Mouse (Mus musculus) A20 (cell line): Measurements from ENCODE around the gene Slc25a45.
"Not testable (repeated sequence)": the region's sequence is repeated elsewhere in the genome, so short reads cannot be mapped to it uniquely, and the experiment has no call there.

ENCODE experiments used
- DNase-seq: peaks from one replicate; pipeline ENCODE4 v3.0.0-alpha.2; 2011; ENCODE audit warnings: low read depth, low spot score

Slc25a45 gene

GRCm38 (mm10) chr19:5851481-5851971 is 26.1 kb upstream of the Slc25a45 start:
- no peak for DNase-seq

- no peak for DNase-seq
These were observed 25.4 kb upstream of the Slc25a45 start for GRCm38 (mm10) chr19:5852035-5852722.

DNA sequence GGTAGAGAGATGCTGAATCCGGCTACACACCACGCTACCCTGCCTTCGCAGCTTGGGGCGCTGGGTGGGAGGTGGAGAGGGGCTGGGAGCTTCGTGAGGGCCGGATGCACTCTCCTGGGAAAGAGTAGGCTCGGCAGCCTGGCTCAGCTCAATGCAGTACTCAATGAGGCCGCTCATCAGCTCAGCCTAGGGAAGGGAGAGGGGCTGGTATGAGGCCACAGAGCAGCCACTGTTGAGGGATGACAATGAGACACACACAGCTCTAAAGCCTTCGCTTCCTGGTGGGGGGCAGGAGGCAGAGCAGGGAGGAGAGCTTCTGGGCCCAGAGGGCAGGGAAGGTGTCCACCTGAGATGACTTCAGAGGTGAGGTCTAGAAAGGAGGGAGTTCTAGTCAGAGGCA is 21.0 kb upstream of the Slc25a45 start:
- no peak for DNase-seq

GRCm38 (mm10) chr19:5862335-5863085 is 15.1 kb upstream of the Slc25a45 start:
- DNase-seq, result peak; percentile 15

- DNase-seq, result no peak
These were observed 13.8 kb upstream of the Slc25a45 start for GRCm38 (mm10) chr19:5863776-5864175.

DNA sequence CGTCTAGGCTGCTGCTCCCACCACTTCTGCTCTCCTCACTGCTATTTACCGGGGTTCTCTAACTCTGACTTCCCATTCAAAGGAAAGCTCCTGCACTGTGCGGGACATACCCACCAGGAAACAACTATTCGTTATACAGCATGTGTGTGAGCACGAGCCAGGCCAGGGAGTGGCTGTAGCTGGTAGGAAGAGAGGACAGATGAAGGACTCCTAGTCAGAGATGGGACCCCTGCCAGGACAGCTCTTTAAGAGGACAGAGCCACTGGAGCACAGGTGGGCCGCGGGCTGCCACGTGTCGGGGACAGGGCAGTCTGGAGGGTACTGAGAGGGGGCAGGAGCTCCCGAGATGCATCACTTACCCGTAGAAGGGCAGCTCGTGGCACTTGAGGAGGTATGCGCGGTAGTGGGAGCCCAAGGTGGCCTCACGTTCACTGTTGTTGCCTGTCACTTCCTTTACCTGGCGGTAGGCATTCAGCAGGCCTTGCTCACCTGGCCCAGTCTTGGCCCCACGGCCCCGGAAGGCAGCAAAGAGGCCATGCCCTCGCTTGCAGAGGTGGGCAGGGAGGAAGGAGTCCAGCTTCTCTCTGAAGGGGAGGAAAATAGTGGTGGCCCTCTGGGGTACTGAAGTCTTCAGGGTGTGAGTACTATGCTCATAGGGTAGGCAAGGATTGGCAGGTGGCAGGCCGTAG is 12.8 kb upstream of the Slc25a45 start:
- DNase-seq, result no peak

GRCm38 (mm10) chr19:5868096-5868495 is 9.5 kb upstream of the Slc25a45 start:
- DNase-seq, result no peak

- DNase-seq, result no peak
These were observed 6.3 kb upstream of the Slc25a45 start for GRCm38 (mm10) chr19:5871273-5871672.

GRCm38 (mm10) chr19:5871683-5872082 is 5.9 kb upstream of the Slc25a45 start:
- no peak for DNase-seq

- DNase-seq, result no peak
These were observed 5.1 kb upstream of the Slc25a45 start for GRCm38 (mm10) chr19:5872528-5872927.

- DNase-seq, result no peak
These were observed 4.6 kb upstream of the Slc25a45 start for GRCm38 (mm10) chr19:5872931-5873556.

DNA sequence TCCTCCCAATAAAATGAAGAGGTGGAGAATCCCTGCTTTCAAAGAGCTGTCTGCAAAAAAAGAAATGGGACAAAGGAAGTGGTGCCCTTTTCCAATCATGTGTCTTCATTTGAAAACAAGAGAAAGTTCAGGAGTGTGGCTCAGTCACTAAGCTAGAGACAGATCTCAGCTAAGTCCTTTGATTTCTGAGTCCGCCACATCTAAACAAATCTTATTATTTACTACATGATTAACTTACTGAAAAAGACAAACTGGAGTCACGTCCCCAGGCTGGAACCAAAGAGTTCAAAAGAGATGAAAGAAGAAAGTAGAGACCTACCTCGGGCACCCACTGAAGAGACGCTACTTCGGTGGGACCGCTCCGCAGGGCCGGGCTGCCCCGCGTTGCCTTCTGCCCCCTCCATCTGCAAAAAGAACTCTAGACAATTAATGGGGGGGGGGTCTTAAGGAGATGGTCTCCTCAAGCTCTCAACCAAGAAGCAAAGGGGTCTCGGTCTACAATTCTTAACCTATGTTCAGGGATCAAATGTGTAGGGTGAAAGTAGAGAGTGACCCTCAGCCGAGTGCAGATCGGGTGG is 3.1 kb upstream of the Slc25a45 start:
- no peak for DNase-seq

DNA sequence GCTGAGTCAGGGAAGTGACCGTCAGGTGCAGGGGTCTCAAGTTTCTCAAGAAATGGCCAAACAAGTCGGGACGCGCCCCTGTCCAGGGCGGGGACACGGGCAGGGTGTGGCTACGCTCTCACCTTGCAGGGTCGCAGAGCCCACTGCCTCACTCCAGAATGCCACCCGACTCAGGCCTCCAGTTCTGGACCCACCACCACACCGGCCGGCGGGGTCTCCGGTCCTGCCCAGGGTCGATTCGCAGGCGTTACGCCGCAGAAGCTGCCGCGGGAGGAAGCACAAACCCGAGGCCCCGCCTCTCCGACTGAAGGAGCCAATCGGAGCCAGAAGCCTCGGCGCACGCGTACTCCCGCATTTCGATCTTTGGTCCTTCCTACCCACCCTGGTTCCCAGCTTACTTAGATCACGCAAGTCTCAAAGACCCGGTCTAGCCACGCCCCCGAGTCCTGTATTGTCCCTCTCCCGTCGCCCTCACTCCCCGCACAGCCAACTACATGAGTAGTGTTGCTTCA is 2.6 kb upstream of the Slc25a45 start, which contains the start of gene Frmd8:
TSS of gene Frmd8 (minus strand) at position 306 of the 512 bp plus-strand sequence.
- peak; percentile 95 for DNase-seq

DNA sequence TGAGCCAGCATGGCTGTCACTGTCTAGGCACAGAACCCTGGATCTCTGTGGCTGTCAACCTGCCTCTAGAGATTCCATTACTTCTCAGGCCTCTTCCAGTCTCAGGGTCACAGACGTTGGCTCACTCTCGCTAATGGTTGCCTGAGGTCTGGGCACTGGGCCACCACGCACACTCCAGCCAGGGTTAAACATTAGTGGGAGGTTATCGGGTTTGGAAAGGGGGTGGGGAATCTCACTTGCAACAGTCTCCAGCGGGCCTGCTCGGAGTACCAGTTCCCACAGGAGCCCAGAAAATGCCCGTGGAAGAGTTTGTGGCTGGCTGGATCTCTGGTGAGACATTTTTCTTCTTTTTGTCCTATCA is 734 bp downstream of the Slc25a45 start:
- no peak for DNase-seq

- no peak for DNase-seq
These were observed 1.3 kb downstream of the Slc25a45 start for GRCm38 (mm10) chr19:5878916-5879315.

GRCm38 (mm10) chr19:5879735-5880134 is 2.1 kb downstream of the Slc25a45 start:
- DNase-seq, result no peak

DNA sequence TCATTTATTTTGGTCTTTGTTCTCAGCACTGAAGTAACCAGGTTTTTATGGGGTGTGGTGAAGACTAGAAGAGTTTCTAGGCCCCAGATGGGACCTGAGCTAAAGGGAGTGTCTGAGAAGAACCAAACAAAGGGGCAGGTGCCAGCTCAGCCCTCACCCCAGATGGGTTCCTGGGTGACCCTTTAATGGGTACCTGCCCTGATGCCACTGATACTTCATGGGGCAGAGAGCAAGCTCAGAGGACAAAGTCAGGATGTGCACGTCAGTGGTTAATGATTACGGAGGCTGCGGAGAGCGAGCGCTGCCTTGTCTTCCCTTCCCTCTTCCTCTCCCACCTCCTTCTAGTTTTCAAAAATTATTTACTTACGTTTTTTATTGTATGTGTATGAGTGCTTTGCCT is 3.5 kb downstream of the Slc25a45 start:
- DNase-seq, result no peak

DNA sequence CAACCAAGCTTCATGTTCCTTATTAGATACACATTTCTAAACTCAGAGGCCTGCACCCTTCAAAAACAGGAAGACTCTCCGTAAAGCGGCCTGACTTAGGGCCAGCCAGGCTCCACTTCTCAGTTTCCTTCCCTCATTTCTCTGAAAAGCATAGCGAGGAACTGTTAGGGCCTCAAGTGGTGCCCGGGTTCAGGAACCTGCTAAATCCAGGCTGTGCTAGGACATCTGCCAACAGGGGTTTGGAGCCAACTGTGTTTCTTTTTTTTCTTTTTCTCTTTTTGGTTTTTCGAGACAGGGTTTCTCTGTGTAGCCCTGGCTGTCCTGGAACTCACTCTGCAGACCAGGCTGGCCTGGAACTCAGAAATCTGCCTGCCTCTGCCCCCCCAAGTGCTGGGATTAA is 4.5 kb downstream of the Slc25a45 start:
- DNase-seq, result not testable (repeated sequence)

GRCm38 (mm10) chr19:5883935-5884334 is 6.3 kb downstream of the Slc25a45 start:
- no peak for DNase-seq

- peak; percentile 55 for DNase-seq
These were observed 8.2 kb downstream of the Slc25a45 start for GRCm38 (mm10) chr19:5885838-5886237.

DNA sequence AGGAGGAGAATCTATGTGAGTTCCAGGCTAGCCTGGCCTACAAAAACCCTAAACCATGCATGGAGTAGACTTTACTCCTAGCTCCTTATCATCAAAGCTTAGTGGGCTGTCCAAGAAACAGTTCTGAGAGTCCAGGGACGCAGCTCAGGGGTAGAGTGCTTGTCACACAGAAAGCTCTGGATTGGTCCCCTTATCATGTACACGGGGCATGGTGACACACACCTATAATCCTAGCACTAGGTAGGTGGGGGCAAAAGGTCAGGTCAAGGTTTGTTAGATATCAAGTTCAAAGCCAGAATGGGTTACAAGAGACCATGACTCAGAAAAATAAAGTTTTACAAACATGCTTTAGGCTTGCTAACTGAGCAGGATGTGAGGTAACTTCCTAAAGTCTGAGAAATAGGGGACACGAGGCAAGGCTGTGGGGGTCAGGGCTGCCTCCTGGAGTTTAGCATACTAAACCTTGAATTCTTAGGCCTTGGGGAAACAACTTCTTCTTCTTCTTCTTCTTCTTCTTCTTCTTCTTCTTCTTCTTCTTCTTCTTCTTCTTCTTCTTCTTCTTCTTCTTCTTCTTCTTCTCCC is 9.7 kb downstream of the Slc25a45 start:
- no peak for DNase-seq
